8 mouse cellular contexts compared by ENCODE assay signal in genomic region chrX:50842046-50842445, GRCm38 (mm10). TPM values are rescaled to one million over a fixed set of nuclear protein-coding genes. Genes with fewer than 3 reads are reported as not detected.
DNase-seq lines count a peak whose midpoint lies in the region; ATAC-seq and TF ChIP-seq lines count a peak whose summit lies in the region.

No protein-coding gene starts in this region.

- no peak for TF ChIP-seq CTCF in bone marrow, adult 2 months (IDR thresholded peaks at IDR 0.05; ENCODE audit: control insufficient read depth, insufficient read depth, low read length)

- no peaks in the 10 kb centered on the region for H3K9me3 ChIP-seq in kidney, embryonic 14.5 days (ENCODE audit: control insufficient read depth, low read length)
- no peaks in the 10 kb centered on the region for H3K9me3 ChIP-seq in neural tube, embryonic 14.5 days (ENCODE audit: control insufficient read depth, low read length)

- 0 out of 2 replicates have a peak, but pooled peaks have one; percentile 20 for ATAC-seq in kidney, embryonic 14.5 days (ENCODE audit: low FRiP score, low TSS enrichment)
- peak; percentile 35 for ATAC-seq in inflammation-experienced regulatory T-cells, adult 6 months
- ATAC-seq in neural tube, embryonic 14.5 days (ENCODE audit: low read depth), result no peak

- H3K4me3 ChIP-seq in kidney, embryonic 14.5 days (ENCODE audit: low read length), result peak overlapping the region; percentile 49
- peak overlapping the region; percentile 82 for H3K4me3 ChIP-seq in bone marrow, adult 2 months (replicated peaks; ENCODE audit: control insufficient read depth, low read depth, low read length)
- peak overlapping the region; percentile 38 for H3K4me3 ChIP-seq in neural tube, embryonic 14.5 days (ENCODE audit: low read depth, low read length)

- 50% methylated on average over 9 of the region's 9 CpGs for WGBS in kidney, embryonic 14.5 days
- 16% methylated on average over 9 of the region's 9 CpGs for WGBS in bone marrow, adult 2 months
- 51% methylated on average over 8 of the region's 9 CpGs for WGBS in neural tube, embryonic 14.5 days

- H3K4me2 ChIP-seq in kidney, embryonic 14.5 days (replicated peaks; ENCODE audit: low read depth, low read length), result peak overlapping the region; percentile 59
- H3K4me2 ChIP-seq in neural tube, embryonic 14.5 days (ENCODE audit: low read depth, low read length), result peak overlapping the region; percentile 75; the same call in 1 of the 2 replicates

- H3K9ac ChIP-seq in kidney, embryonic 14.5 days (ENCODE audit: low read depth, low read length), result no peak overlapping the region
- no peak overlapping the region for H3K9ac ChIP-seq in neural tube, embryonic 14.5 days (replicated peaks; ENCODE audit: low read depth, low read length)

- H3K36me3 ChIP-seq in kidney, embryonic 14.5 days (ENCODE audit: control insufficient read depth, insufficient read depth, low read length), result no peaks in the 10 kb centered on the region
- H3K36me3 ChIP-seq in neural tube, embryonic 14.5 days (ENCODE audit: control insufficient read depth, insufficient read depth, low read length), result no peaks in the 10 kb centered on the region

- H3K27ac ChIP-seq in kidney, embryonic 14.5 days (ENCODE audit: low read depth, low read length), result no peak overlapping the region
- H3K27ac ChIP-seq in bone marrow, adult 2 months (ENCODE audit: control insufficient read depth, insufficient read depth, low read depth, low read length, poor library complexity), result peak overlapping the region; percentile 76
- no peak overlapping the region for H3K27ac ChIP-seq in neural tube, embryonic 14.5 days (ENCODE audit: low read depth, low read length)

- DNase-seq in kidney, postnatal 4 days, result no peak
- DNase-seq in cerebellum, adult 9-11 months, result no peak
- DNase-seq in urinary bladder, adult 2 months (ENCODE audit: low spot score), result no peak
- DNase-seq in layer of hippocampus, postnatal 25 days (ENCODE audit: extremely low spot score in 1 of 2, low spot score in 1 of 2), result no peak

- H3K4me1 ChIP-seq in kidney, embryonic 14.5 days (ENCODE audit: control insufficient read depth, insufficient read depth, low read length), result no peaks in the 10 kb centered on the region
- no peaks in the 10 kb centered on the region for H3K4me1 ChIP-seq in bone marrow, adult 2 months (ENCODE audit: control insufficient read depth, insufficient read depth, low read length)
- no peaks in the 10 kb centered on the region for H3K4me1 ChIP-seq in neural tube, embryonic 14.5 days (ENCODE audit: control insufficient read depth, insufficient read depth, low read length)

- peaks cover 5% of the 10 kb centered on the region; the same call in 1 of the 2 replicates for H3K27me3 ChIP-seq in kidney, embryonic 14.5 days (ENCODE audit: control insufficient read depth, insufficient read depth, low read length)
- no peaks in the 10 kb centered on the region; the same call in 1 of the 2 replicates for H3K27me3 ChIP-seq in neural tube, embryonic 14.5 days (ENCODE audit: control insufficient read depth, insufficient read depth, low read length)

- TF ChIP-seq POLR2A in bone marrow, adult 2 months (IDR thresholded peaks at IDR 0.05; ENCODE audit: borderline replicate concordance, control insufficient read depth, low read depth, low read length), result no peak

RNA-seq across cellular contexts. Expression of gene Stk26, which starts 1.2 kb away (rescaled TPM):
- polyA plus RNA-seq in kidney, embryonic 14.5 days (2014; fragmentation: Nextera tagmentation; extraction: Ambion mirVana), result 4.2 and 5.3 TPM in 2 replicates
- polyA plus RNA-seq in bone marrow, adult 2 months (2011; ENCODE audit: insufficient read depth, insufficient read length, low replicate concordance, missing spikeins), result 4.7 and 8.6 TPM in 2 replicates
- polyA plus RNA-seq in inflammation-experienced regulatory T-cells, adult 6 months (2017; shearing (Covaris generic)), result 10 to 100 TPM in 1 of 3 experiments, 1 to 10 TPM in 2; 9.3 to 16.3 (median 9.5) TPM
- 0.30 and 0.33 TPM in 2 replicates for polyA plus RNA-seq in neural tube, embryonic 14.5 days (2014; fragmentation: Nextera tagmentation; extraction: Ambion mirVana)
- polyA plus RNA-seq in urinary bladder, adult 2 months (2012; rRNA removed), result 17.5 and 21.5 TPM in 2 replicates
- 1 to 10 TPM; 4.7 to 4.9 TPM for total RNA-seq in layer of hippocampus, postnatal 25 days (2021)
